Mouse (Mus musculus) frontal cortex, postnatal 36 days (tissue): ENCODE results near the gene 1700019N19Rik.

Experiments used
- DNase-seq, 2 experiments: peaks; one replicate each; pipeline ENCODE4 v3.0.0; 2022; ENCODE audit warnings: low spot score in 2 of 2

The 1700019N19Rik gene

GRCm38 (mm10) chr19:58794284-58794683 is at the start of gene 1700019N19Rik:
TSS of gene 1700019N19Rik (minus strand) at chr19:58794461.
- no peak for DNase-seq

GRCm38 (mm10) chr19:58843606-58844005 is 49.3 kb upstream of the 1700019N19Rik start:
- DNase-seq: no peak

- no peak for DNase-seq
Observed at GRCm38 (mm10) chr19:58840721-58841271, 46.5 kb upstream of the 1700019N19Rik start.

GRCm38 (mm10) chr19:58839806-58840205 is 45.5 kb upstream of the 1700019N19Rik start:
- no peak for DNase-seq

- DNase-seq: no peak
Observed at GRCm38 (mm10) chr19:58839345-58839744, 45.1 kb upstream of the 1700019N19Rik start.

GRCm38 (mm10) chr19:58838706-58839105 is 44.4 kb upstream of the 1700019N19Rik start:
- DNase-seq: no peak

GRCm38 (mm10) chr19:58833639-58834180 is 39.4 kb upstream of the 1700019N19Rik start:
- no peak for DNase-seq

GRCm38 (mm10) chr19:58832988-58833387 is 38.7 kb upstream of the 1700019N19Rik start:
- no peak for DNase-seq

- no peak for DNase-seq
Observed at GRCm38 (mm10) chr19:58831280-58831922, 37.1 kb upstream of the 1700019N19Rik start.

GRCm38 (mm10) chr19:58830182-58830581 is 35.9 kb upstream of the 1700019N19Rik start:
- peak in 1 of 2 experiments; percentile 60 for DNase-seq

- DNase-seq: peak; percentile 71 to 82
Observed at GRCm38 (mm10) chr19:58829575-58829974, 35.3 kb upstream of the 1700019N19Rik start.

GRCm38 (mm10) chr19:58827656-58828055 is 33.4 kb upstream of the 1700019N19Rik start:
- no peak for DNase-seq

GRCm38 (mm10) chr19:58824316-58824715 is 30.1 kb upstream of the 1700019N19Rik start:
- DNase-seq: no peak

GRCm38 (mm10) chr19:58823301-58823700 is 29.0 kb upstream of the 1700019N19Rik start:
- no peak for DNase-seq

- DNase-seq: peak; percentile 83 to 92
Observed at GRCm38 (mm10) chr19:58822454-58823200, 28.4 kb upstream of the 1700019N19Rik start.

GRCm38 (mm10) chr19:58818571-58819415 is 24.5 kb upstream of the 1700019N19Rik start:
- no peak for DNase-seq

GRCm38 (mm10) chr19:58817398-58817797 is 23.1 kb upstream of the 1700019N19Rik start:
- no peak for DNase-seq

GRCm38 (mm10) chr19:58816453-58817041 is 22.3 kb upstream of the 1700019N19Rik start:
- DNase-seq: peak; percentile 75 to 82

- DNase-seq: no peak
Observed at GRCm38 (mm10) chr19:58815179-58815922, 21.1 kb upstream of the 1700019N19Rik start.

GRCm38 (mm10) chr19:58810536-58810935 is 16.3 kb upstream of the 1700019N19Rik start:
- DNase-seq: peak in 1 of 2 experiments; percentile 46
